Mouse (Mus musculus) lung, adult 2 months (tissue): ENCODE results near the gene Dppa5a.

Experiments
- CTCF ChIP-seq: fragments of 200-500 bp; IDR thresholded peaks from 2 replicates; pipeline ENCODE4 v1.5.1; 2011; ENCODE audit warnings: mild to moderate bottlenecking, low read length, control low read depth; ENCODE audit not compliant: insufficient read depth
- POLR2A ChIP-seq: fragments of 200-500 bp; IDR thresholded peaks from 2 replicates; pipeline ENCODE4 v1.6.1; 2011; ENCODE audit warnings: low read depth, mild to moderate bottlenecking, control low read depth, low read length, borderline replicate concordance; ENCODE audit errors: extremely low read depth

- TF ChIP-seq CTCF (no peak), POLR2A (no peak)
These were observed 22.0 kb upstream of the Dppa5a start for GRCm38 (mm10) chr9:78389981-78390380.
